Mouse (Mus musculus) erythroblast, embryonic 14.5 days (primary cell): ENCODE measurements around the gene Cyp2d9.

Experiments used
- GATA1 ChIP-seq: IDR thresholded peaks from 2 replicates; pipeline ENCODE4 v1.6.1; 2012; ENCODE audit warnings: low read length, inconsistent platforms, mixed read lengths
- TAL1 ChIP-seq: IDR thresholded peaks from 3 replicates; pipeline ENCODE4 v1.6.1; 2012; ENCODE audit warnings: low read length, inconsistent platforms, mixed read lengths

DNA sequence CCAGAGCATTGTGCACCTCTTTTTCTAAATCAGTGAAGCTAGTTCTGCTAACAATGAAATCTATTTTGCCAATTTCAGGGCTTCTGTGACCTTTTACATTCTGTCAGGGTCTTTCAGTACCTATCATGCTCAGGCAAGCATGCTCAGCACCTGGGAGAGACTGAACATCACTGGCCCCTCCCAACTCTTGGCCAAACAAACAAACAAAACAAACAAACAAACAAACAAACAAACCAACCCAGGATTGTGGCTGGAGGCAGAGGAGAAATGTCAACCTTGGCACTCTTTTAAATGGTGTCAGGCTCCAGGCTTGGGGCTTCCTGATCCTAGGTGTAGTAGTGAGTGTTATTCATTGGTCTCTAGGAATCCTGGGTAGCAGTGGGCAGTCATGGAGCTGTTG lies at the start of gene Cyp2d9:
- TF ChIP-seq GATA1 (no peak), TAL1 (no peak)
